In genomic region chr11:80478694-80479412, GRCm38 (mm10) we compare ENCODE assay signal across 9 mouse cellular contexts. TPM values are rescaled to one million over a fixed set of nuclear protein-coding genes. Genes with fewer than 3 reads are reported as not detected.
DNase-seq lines count a peak whose midpoint lies in the region; ATAC-seq and TF ChIP-seq lines count a peak whose summit lies in the region.
"Had no signal": no experiment of that assay in that cellular context is flagged by ENCODE, and none has a peak within 500 bp of the region (broad histone marks: within the 10 kb centered on the region; RNA-seq: fewer than 3 reads in every experiment).

No protein-coding gene starts in this region.

- ATAC-seq in lung, embryonic 15.5 days (ENCODE audit: borderline replicate concordance, extremely low read depth, low FRiP score, low TSS enrichment) = no peak
- no peak for ATAC-seq in embryonic facial prominence, embryonic 15.5 days (ENCODE audit: insufficient number of reproducible peaks, low FRiP score, low TSS enrichment, low read depth)
- no peak for ATAC-seq in intestine, postnatal 0 days
- no peak for ATAC-seq in neural tube, embryonic 12.5 days (ENCODE audit: low FRiP score, low read depth)

- peaks cover 36% of the 10 kb centered on the region for H3K4me1 ChIP-seq in lung, embryonic 15.5 days
- peaks cover 8% of the 10 kb centered on the region for H3K4me1 ChIP-seq in lung, adult 2 months (ENCODE audit: control insufficient read depth, insufficient read depth, low read length)
- H3K4me1 ChIP-seq in embryonic facial prominence, embryonic 15.5 days = peaks cover 35% of the 10 kb centered on the region
- no peaks in the 10 kb centered on the region for H3K4me1 ChIP-seq in intestine, postnatal 0 days (replicated peaks; ENCODE audit: control insufficient read depth, insufficient read depth, low read length)
- H3K4me1 ChIP-seq in neural tube, embryonic 12.5 days = peaks cover 42% of the 10 kb centered on the region

- H3K9ac ChIP-seq in lung, embryonic 15.5 days = no peak overlapping the region
- H3K9ac ChIP-seq in embryonic facial prominence, embryonic 15.5 days = no peak overlapping the region
- no peak overlapping the region for H3K9ac ChIP-seq in intestine, postnatal 0 days (ENCODE audit: low read depth, low read length)
- peak overlapping the region; percentile 95 for H3K9ac ChIP-seq in neural tube, embryonic 12.5 days

- no peaks in the 10 kb centered on the region for H3K9me3 ChIP-seq in lung, embryonic 15.5 days
- H3K9me3 ChIP-seq in embryonic facial prominence, embryonic 15.5 days (replicated peaks) = no peaks in the 10 kb centered on the region
- H3K9me3 ChIP-seq in intestine, postnatal 0 days (ENCODE audit: control insufficient read depth) = no peaks in the 10 kb centered on the region
- H3K9me3 ChIP-seq in neural tube, embryonic 12.5 days = no peaks in the 10 kb centered on the region
- H3K9me3 ChIP-seq: megakaryocyte, embryonic 14.5 days had no signal

- TF ChIP-seq CTCF in lung, adult 2 months (IDR thresholded peaks at IDR 0.05; ENCODE audit: insufficient read depth, low read length) = no peak
- no peak for TF ChIP-seq CTCF in intestine, postnatal 0 days (IDR thresholded peaks at IDR 0.05; ENCODE audit: low read depth)

- peaks cover 7% of the 10 kb centered on the region; the same call in 1 of the 2 replicates for H3K27me3 ChIP-seq in lung, embryonic 15.5 days
- H3K27me3 ChIP-seq in embryonic facial prominence, embryonic 15.5 days = 0 out of 2 replicates have a peak, but pooled peaks cover 6% of the 10 kb centered on the region
- peaks cover 4% of the 10 kb centered on the region; the same call in 1 of the 2 replicates for H3K27me3 ChIP-seq in intestine, postnatal 0 days (replicated peaks; ENCODE audit: control insufficient read depth, insufficient read depth, low read length)
- peaks cover 19% of the 10 kb centered on the region; the same call in 1 of the 2 replicates for H3K27me3 ChIP-seq in neural tube, embryonic 12.5 days (replicated peaks)

- TF ChIP-seq POLR2A in lung, adult 2 months (IDR thresholded peaks at IDR 0.05; ENCODE audit: borderline replicate concordance, extremely low read depth, low read depth, low read length) = no peak

- H3K4me2 ChIP-seq in lung, embryonic 15.5 days = peak overlapping the region; percentile 93
- peak overlapping the region; percentile 98 for H3K4me2 ChIP-seq in embryonic facial prominence, embryonic 15.5 days (replicated peaks)
- peak overlapping the region; percentile 100; the same call in 1 of the 2 replicates for H3K4me2 ChIP-seq in intestine, postnatal 0 days (replicated peaks; ENCODE audit: low read depth)
- peak overlapping the region; percentile 81 for H3K4me2 ChIP-seq in neural tube, embryonic 12.5 days (replicated peaks)

- intact Hi-C loops in gastrocnemius, postnatal 36 days (cut with DNase I) = loop anchor here (5.0 kb wide), 1 partner anchor 193 kb away; no protein-coding TSS in a partner anchor
- intact Hi-C loops in left cerebral cortex, postnatal 4 days (cut with DNase I) = loop anchor here (2.0 to 5.0 kb wide), 3 partner anchors 122 to 193 kb away; no protein-coding TSS in a partner anchor

- no peak for DNase-seq in lung, adult 2 months
- DNase-seq in adrenal gland, postnatal 36 days = no peak
- DNase-seq in gastrocnemius, postnatal 36 days = no peak
- no peak for DNase-seq in left cerebral cortex, postnatal 4 days

- no peaks in the 10 kb centered on the region for H3K36me3 ChIP-seq in lung, embryonic 15.5 days
- H3K36me3 ChIP-seq in embryonic facial prominence, embryonic 15.5 days = 0 out of 2 replicates have a peak, but pooled peaks cover 7% of the 10 kb centered on the region
- peaks cover 20% of the 10 kb centered on the region for H3K36me3 ChIP-seq in intestine, postnatal 0 days (ENCODE audit: control insufficient read depth, insufficient read depth)
- H3K36me3 ChIP-seq in neural tube, embryonic 12.5 days = peaks cover 5% of the 10 kb centered on the region

- H3K27ac ChIP-seq in lung, embryonic 15.5 days = no peak overlapping the region
- H3K27ac ChIP-seq in embryonic facial prominence, embryonic 15.5 days (replicated peaks) = peak overlapping the region; percentile 11; the same call in 1 of the 2 replicates
- H3K27ac ChIP-seq in intestine, postnatal 0 days (ENCODE audit: low read depth, low read length) = no peak overlapping the region
- H3K27ac ChIP-seq in neural tube, embryonic 12.5 days = 0 out of 2 replicates have a peak overlapping the region, but pooled peaks have one; percentile 42

- H3K4me3 ChIP-seq in lung, embryonic 15.5 days = no peak overlapping the region
- H3K4me3 ChIP-seq in lung, adult 2 months (replicated peaks; ENCODE audit: extremely low read depth, low read depth, low read length) = no peak overlapping the region
- peak overlapping the region; percentile 64 for H3K4me3 ChIP-seq in embryonic facial prominence, embryonic 15.5 days (replicated peaks)
- H3K4me3 ChIP-seq in intestine, postnatal 0 days (ENCODE audit: low read depth, low read length) = no peak overlapping the region
- H3K4me3 ChIP-seq in neural tube, embryonic 12.5 days = peak overlapping the region; percentile 82

- WGBS in lung, embryonic 15.5 days = 78% methylated on average over 14 of the region's 14 CpGs
- 85% methylated on average over 14 of the region's 14 CpGs for WGBS in lung, adult 2 months
- 50% methylated on average over 14 of the region's 14 CpGs for WGBS in embryonic facial prominence, embryonic 15.5 days
- 85% methylated on average over 14 of the region's 14 CpGs for WGBS in intestine, postnatal 0 days
- 49% methylated on average over 14 of the region's 14 CpGs for WGBS in neural tube, embryonic 12.5 days

RNA-seq across cellular contexts. Expression of gene Cdk5r1, which starts 2.0 kb away (rescaled TPM):
- polyA plus RNA-seq in lung, embryonic 15.5 days (2015; fragmentation: Nextera tagmentation; extraction: Ambion mirVana) = 0.81 and 1.2 TPM in 2 replicates
- 1.2 and 1.5 TPM in 2 replicates for polyA plus RNA-seq in lung, adult 2 months (2012; rRNA removed)
- 4.5 and 5.3 TPM in 2 replicates for polyA plus RNA-seq in embryonic facial prominence, embryonic 15.5 days (2015; fragmentation: Nextera tagmentation; extraction: Ambion mirVana)
- 0.61 and 0.64 TPM in 2 replicates for polyA plus RNA-seq in intestine, postnatal 0 days (2015; fragmentation: Nextera tagmentation; extraction: Ambion mirVana)
- 73.1 and 74.2 TPM in 2 replicates for polyA plus RNA-seq in neural tube, embryonic 12.5 days (2016; fragmentation: Nextera tagmentation; extraction: Ambion mirVana)
- 1 to 10 TPM; 2.1 to 2.2 TPM for total RNA-seq in adrenal gland, postnatal 36 days (2021)
- under 1 TPM; 0.47 to 0.89 TPM for total RNA-seq in gastrocnemius, postnatal 36 days (2021)
- total RNA-seq in left cerebral cortex, postnatal 4 days (2021) = 100 to 1,000 TPM; 380 to 382 TPM

RNA-seq across cellular contexts. Expression of gene Psmd11, which starts 50.4 kb away (rescaled TPM):
- polyA plus RNA-seq in lung, embryonic 15.5 days (2015; fragmentation: Nextera tagmentation; extraction: Ambion mirVana) = 300 and 311 TPM in 2 replicates
- 31.7 and 48.3 TPM in 2 replicates for polyA plus RNA-seq in lung, adult 2 months (2012; rRNA removed)
- 293 and 308 TPM in 2 replicates for polyA plus RNA-seq in embryonic facial prominence, embryonic 15.5 days (2015; fragmentation: Nextera tagmentation; extraction: Ambion mirVana)
- 156 and 171 TPM in 2 replicates for polyA plus RNA-seq in intestine, postnatal 0 days (2015; fragmentation: Nextera tagmentation; extraction: Ambion mirVana)
- 309 and 324 TPM in 2 replicates for polyA plus RNA-seq in neural tube, embryonic 12.5 days (2016; fragmentation: Nextera tagmentation; extraction: Ambion mirVana)
- total RNA-seq in adrenal gland, postnatal 36 days (2021) = 100 to 1,000 TPM; 159 to 167 TPM
- 100 to 1,000 TPM; 125 to 138 TPM for total RNA-seq in gastrocnemius, postnatal 36 days (2021)
- 100 to 1,000 TPM; 117 to 120 TPM for total RNA-seq in left cerebral cortex, postnatal 4 days (2021)

Comparison
In these comparisons a context has a peak if more than half of its experiments do, and no peak if none do; other contexts are left out.
1. H3K27ac ChIP-seq: peak in embryonic facial prominence, embryonic 15.5 days (single experiment) and neural tube, embryonic 12.5 days (single experiment); none in lung, embryonic 15.5 days (single experiment) and intestine, postnatal 0 days (single experiment).
2. H3K4me3 ChIP-seq: peak in embryonic facial prominence, embryonic 15.5 days (single experiment) and neural tube, embryonic 12.5 days (single experiment); none in lung, embryonic 15.5 days (single experiment), lung, adult 2 months (single experiment) and intestine, postnatal 0 days (single experiment).
3. RNA of gene Cdk5r1, which starts 2.0 kb away (polyA plus RNA-seq): 73.1 to 74.2 TPM in neural tube, embryonic 12.5 days; 4.5 to 5.3 TPM in embryonic facial prominence, embryonic 15.5 days, 1.2 to 1.5 TPM in lung, adult 2 months, 0.81 to 1.2 TPM in lung, embryonic 15.5 days and 0.61 to 0.64 TPM in intestine, postnatal 0 days; every median in the first group is over 10 times any median in the second.
4. Peak in every context shown above with its lines, with median percentiles within 50 percentile points of each other: H3K4me2 ChIP-seq.